Mouse (Mus musculus): ENCODE data around the gene Ghdc. TPM values are rescaled to one million over a fixed set of nuclear protein-coding genes. Genes with fewer than 3 reads are reported as not detected.
A peak's percentile ranks its signal among the peaks of the same experiment; 100 is the strongest.

Ghdc gene
- polyA plus RNA-seq, 1 experiment, result 4.4 TPM

- TF ChIP-seq GATA1 (IDR thresholded peaks at IDR 0.05; ENCODE audit: low read length), result no peak
Measured at GRCm38 (mm10) chr11:100736746-100737080, 34.0 kb downstream of the Ghdc start.

DNA sequence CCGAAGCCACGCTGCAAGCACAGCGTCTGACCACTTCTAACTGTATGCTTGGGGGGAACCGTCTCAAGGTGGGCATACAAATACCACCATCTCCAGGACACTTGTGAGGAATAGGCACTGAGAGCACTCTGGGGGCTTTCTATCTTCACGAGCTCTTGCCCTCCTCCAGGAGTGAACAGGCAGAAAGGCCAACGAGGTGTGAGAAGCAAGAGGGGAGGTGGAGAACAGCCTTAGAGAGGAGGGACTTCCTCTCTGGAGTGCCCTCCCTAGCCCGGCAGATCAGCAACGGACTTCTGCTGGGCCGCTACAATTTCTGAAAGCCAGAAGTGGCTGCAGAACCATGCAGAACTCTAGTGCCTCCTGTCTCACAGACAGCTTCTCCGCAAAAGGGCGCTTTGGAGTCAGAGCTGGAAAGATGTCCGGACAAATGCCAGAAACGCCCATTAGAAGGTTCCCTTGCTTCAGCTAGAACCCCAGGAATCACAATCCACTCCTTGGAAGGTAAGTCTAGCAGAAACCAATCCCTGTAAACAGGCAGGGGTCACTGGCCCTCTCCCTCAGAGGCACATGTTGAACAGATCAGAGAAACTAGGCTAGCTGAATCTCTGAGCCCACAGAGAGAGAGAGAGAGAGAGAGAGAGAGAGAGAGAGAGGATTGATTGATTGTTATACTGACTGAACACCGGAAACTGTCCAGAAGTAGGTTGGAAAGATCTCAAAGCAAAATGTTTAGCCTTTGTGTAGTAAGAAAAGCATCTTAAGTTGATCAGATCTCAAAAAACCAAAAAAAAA, 34.6 kb downstream of the Ghdc start:
- TF ChIP-seq GATA1 (IDR thresholded peaks at IDR 0.05; ENCODE audit: low read length), result no peak

DNA sequence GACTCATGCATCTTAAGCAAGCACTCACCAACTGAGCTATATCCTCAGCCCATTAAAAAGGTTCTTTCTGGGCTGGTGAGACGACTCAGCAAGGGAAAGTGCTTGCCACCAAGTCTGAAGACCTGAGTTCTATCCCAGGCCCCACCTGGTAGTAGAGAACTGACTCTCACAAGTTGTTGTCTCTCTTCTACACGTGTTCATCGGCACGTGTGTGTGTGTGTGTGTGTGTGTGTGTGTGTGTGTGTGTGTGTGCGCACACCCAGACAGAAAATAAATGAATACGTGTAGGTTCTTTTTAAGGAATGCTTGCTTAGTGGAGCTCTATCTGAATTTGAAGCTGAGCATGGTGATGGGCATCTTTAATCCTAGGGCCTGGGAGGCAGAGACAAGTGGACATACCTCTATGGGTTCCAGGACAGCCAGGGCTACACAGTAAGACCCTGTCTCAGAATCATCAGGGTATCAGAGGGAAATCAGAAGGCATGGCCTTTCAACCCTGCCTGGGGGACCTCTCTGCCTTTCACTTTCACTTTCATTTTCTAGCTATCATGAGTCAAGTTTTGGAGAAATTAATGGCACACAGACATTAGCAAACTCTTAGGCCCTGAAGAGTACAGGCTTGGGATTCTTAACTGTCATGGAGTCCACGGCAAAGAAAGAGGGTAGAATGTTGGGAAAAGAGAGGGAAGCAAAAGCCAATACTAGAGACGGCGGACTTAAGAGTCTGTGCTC, 35.5 kb downstream of the Ghdc start:
- TF ChIP-seq GATA1 (IDR thresholded peaks at IDR 0.05; ENCODE audit: low read length), result no peak

GRCm38 (mm10) chr11:100730477-100731205, 40.1 kb downstream of the Ghdc start:
- TF ChIP-seq GATA1 (IDR thresholded peaks at IDR 0.05; ENCODE audit: low read length), result no peak

- TF ChIP-seq GATA1 (IDR thresholded peaks at IDR 0.05; ENCODE audit: low read length), result no peak
Measured at GRCm38 (mm10) chr11:100729976-100730375, 40.8 kb downstream of the Ghdc start.

DNA sequence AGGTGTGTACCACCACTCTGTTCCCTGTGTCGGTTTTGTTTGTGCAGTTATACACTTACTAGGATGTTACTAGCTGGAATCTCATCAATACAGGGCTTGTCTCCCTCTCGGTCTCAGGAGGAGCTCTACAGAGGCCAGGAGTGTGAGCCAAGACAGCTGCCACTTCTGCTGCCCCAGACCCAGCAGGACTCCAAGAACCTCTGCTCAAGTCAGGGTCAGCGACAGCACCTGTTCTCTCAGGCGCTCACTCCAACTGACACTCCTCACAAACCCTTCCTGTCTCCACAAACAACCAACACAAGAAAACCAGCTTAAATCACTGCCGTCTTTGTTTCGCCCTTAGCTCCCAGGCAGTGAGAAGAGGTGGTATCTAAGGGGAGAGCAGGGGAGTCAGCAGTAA, 42.2 kb downstream of the Ghdc start:
- no peak for TF ChIP-seq GATA1 (IDR thresholded peaks at IDR 0.05; ENCODE audit: low read length)

DNA sequence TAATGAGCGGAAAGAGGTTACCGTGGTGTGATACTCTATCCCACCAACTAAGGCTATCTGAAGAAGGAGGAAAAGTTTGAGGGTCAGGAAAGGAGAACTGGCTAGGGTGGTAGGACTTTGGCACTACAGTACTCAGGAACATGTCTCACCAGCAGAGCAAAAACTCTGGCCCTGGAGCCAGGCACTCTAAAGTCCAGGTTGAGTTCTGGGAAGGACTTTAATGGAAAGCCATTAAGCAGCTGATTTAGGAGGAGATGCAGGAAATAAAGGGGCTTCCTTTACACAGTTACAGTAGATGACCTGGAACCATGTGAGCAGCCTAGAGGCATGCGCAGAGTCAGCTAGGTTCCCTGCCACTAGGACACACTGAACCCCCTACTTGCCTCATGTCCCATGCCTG, 43.6 kb downstream of the Ghdc start:
- no peak for TF ChIP-seq GATA1 (IDR thresholded peaks at IDR 0.05; ENCODE audit: low read length)

DNA sequence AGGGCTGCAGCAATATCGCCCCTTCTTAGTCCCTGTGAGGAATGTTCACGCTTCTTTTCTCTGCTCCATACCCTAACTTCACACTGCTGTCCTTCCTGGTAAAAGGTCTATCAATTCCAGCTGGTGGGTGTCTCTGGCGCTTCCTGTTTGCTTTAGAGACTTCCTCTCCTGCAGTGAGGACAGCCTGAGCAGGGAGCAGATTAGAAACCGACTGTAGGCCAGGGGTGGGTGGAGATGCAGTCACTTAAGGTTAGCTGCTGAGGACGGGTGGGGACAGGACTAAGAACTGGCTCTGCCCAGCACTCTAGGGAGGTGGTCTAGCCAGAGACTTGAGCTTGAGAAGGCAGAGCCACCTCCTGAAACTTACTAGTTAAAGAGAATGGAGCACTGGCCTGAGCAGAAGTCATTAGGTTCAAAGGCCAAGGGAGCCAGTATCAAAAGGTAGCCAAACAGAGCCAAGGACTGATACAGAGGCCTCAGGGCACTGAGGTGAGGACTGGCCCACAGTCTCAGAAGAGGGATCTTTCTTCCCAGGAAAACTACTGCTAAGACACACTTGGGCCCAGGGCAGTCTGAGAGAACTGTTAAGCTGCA, 45.7 kb downstream of the Ghdc start:
- TF ChIP-seq GATA1 (IDR thresholded peaks at IDR 0.05; ENCODE audit: low read length), result no peak

GRCm38 (mm10) chr11:100722493-100723028, 48.2 kb downstream of the Ghdc start:
- no peak for TF ChIP-seq GATA1 (IDR thresholded peaks at IDR 0.05; ENCODE audit: low read length)

DNA sequence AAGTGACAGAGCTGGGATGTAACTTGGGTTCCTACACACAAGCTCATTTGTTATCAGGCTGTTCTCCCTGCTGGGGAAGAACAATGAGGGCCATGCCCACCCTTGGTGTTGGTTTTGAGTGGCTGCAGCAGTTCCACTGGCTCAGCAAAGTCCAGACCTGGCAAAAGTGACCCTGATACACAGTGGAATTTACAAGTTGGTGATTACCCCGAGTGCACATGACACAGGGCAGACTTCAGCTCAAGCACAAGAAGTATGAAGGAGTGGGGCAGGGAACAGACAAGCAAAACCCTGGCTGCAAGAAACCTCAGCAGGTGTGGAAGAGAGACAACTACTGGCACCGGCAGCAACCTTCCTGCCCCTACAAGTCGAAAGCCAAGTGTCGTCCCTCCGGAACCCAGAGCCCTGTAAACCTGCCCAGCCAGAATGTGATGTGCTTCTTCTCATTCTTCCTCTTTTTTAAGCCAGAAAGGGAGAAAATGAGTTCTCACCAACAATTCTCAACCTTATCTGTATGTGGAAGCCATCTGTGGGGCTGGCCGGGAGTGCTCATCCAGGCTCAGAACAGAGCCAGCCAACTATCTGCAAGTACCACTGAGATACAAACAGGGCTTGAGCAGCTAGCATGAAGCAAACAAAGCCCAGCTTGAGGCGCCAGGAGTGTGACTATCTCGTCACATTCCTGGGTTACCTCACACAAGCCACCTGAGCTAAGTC, 48.8 kb downstream of the Ghdc start:
- TF ChIP-seq GATA1 (IDR thresholded peaks at IDR 0.05; ENCODE audit: low read length), result peak; percentile 46

DNA sequence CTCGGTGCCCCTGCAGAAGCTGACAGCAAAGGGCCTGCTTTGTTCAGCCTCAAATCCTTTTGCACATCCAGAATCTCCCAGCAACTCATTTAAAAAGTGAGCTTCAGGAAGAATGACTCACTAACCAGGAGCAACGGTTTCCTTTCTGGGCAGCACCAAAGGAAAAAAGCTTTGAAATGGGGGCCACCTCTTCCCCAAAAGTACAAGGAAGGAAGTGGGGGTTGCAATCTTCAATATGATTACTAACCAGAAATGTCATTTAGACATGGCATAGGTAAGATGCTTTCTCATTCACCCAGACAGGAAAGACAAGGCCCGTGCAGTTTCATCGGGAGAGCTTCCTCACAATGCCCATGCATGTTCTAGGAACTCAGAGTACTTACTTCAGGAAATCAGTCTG, 49.5 kb downstream of the Ghdc start:
- no peak for TF ChIP-seq GATA1 (IDR thresholded peaks at IDR 0.05; ENCODE audit: low read length)

- TF ChIP-seq GATA1 (IDR thresholded peaks at IDR 0.05; ENCODE audit: low read length), result no peak
Measured at GRCm38 (mm10) chr11:100720345-100720744, 50.4 kb downstream of the Ghdc start.

DNA sequence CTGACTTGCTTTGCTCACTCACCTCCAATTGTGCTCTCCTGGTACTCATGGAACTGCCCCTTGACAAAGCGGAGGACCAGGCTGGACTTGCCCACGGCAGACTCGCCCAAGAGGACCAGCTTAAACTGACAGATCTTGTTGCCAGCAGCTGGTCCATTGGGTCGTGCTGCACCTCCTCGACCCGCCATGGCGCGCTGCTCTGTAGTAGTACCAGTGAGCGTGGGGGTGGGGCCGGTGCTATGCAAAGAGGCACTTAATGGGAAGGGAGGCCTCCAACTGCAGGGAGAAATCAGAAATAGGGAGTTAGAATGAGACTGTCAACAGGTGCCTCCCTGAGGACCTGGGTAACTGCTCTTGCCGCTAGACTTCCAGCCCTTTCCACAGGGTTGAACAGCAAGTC, 50.9 kb downstream of the Ghdc start:
- TF ChIP-seq GATA1 (IDR thresholded peaks at IDR 0.05; ENCODE audit: low read length), result no peak

DNA sequence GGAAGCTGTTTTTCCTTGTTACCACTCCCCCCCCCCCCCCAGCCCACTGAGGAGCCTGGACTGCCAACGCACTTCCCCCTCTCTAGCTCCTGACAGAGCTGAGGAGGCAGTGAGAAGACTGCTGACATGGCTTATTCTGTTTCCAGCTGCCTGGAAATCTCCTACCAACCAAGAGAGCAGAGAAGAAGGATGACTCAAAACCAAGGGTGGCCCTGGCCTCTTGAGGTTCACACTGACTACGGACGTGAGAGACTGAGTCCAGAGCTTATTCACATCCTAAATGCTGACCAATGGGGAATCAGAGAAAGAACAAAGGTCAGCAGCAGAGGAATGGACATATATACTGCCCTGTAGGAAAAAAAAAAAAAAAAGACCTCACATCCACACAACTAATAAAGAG, 51.4 kb downstream of the Ghdc start:
- no peak for TF ChIP-seq GATA1 (IDR thresholded peaks at IDR 0.05; ENCODE audit: low read length)

- TF ChIP-seq GATA1 (IDR thresholded peaks at IDR 0.05; ENCODE audit: low read length), result no peak
Measured at GRCm38 (mm10) chr11:100718866-100719265, 51.9 kb downstream of the Ghdc start.
